Comparison of ENCODE assay signal across 24 mouse cellular contexts in genomic region chr3:96540740-96541139, GRCm38 (mm10). TPM values are rescaled to one million over a fixed set of nuclear protein-coding genes. Genes with fewer than 3 reads are reported as not detected.
DNase-seq lines count a peak whose midpoint lies in the region; ATAC-seq and TF ChIP-seq lines count a peak whose summit lies in the region.
"Had no signal": no experiment of that assay in that cellular context is flagged by ENCODE, and none has a peak within 500 bp of the region (broad histone marks: within the 10 kb centered on the region; RNA-seq: fewer than 3 reads in every experiment).

No protein-coding gene starts in this region.

- H3K27ac ChIP-seq in midbrain, embryonic 15.5 days, result no peak overlapping the region
- no peak overlapping the region for H3K27ac ChIP-seq in midbrain, embryonic 16.5 days (ENCODE audit: low read length)
- H3K27ac ChIP-seq in neural tube, embryonic 13.5 days (replicated peaks), result no peak overlapping the region
- H3K27ac ChIP-seq in MEL (ENCODE audit: control insufficient read depth, low read depth, low read length), result no peak overlapping the region
- H3K27ac ChIP-seq in hindbrain, embryonic 10.5 days, result no peak overlapping the region

- no peak for DNase-seq in neural tube, embryonic 10.5 days (ENCODE audit: extremely low spot score, low spot score)
- no peak for DNase-seq in MEL (ENCODE audit: low read depth, low spot score)
- DNase-seq in hindbrain, embryonic 10.5 days (ENCODE audit: low spot score), result no peak
- DNase-seq: adrenal gland, adult 2 months; adrenal gland, adult 8-10 months; adrenal gland, postnatal 25 days; adrenal gland, postnatal 36 days; B cell, adult 2 months; cerebellum, adult 11 months; cerebellum, adult 11-12 months; cerebellum, adult 18-20 months; cerebellum, adult 2 months had no signal

- no peak overlapping the region for H3K4me2 ChIP-seq in midbrain, embryonic 15.5 days
- H3K4me2 ChIP-seq in midbrain, embryonic 16.5 days (ENCODE audit: low read length), result no peak overlapping the region
- H3K4me2 ChIP-seq in neural tube, embryonic 13.5 days, result no peak overlapping the region

- TF ChIP-seq POLR2A in MEL (IDR thresholded peaks at IDR 0.05; ENCODE audit: control insufficient read depth in 1 of 2, insufficient read depth in 1 of 2, low read depth in 1 of 2, low read length in 2 of 2, poor library complexity in 1 of 2), result no peak

- H3K4me3 ChIP-seq in midbrain, embryonic 15.5 days, result no peak overlapping the region
- H3K4me3 ChIP-seq in midbrain, embryonic 16.5 days (ENCODE audit: low read depth, low read length), result no peak overlapping the region
- H3K4me3 ChIP-seq in neural tube, embryonic 13.5 days, result no peak overlapping the region
- H3K4me3 ChIP-seq in MEL (ENCODE audit: control insufficient read depth in 1 of 2, insufficient read depth in 1 of 2, low read depth in 2 of 2, low read length in 2 of 2), result no peak overlapping the region
- no peak overlapping the region for H3K4me3 ChIP-seq in hindbrain, embryonic 10.5 days

- no peak for TF ChIP-seq RAD21 in MEL (IDR thresholded peaks at IDR 0.05; ENCODE audit: low read depth, low read length)

- no peak for TF ChIP-seq CTCF in MEL (IDR thresholded peaks at IDR 0.05 in 2 of 3, conservative IDR thresholded peaks at IDR 0.05 in 1 of 3; ENCODE audit: control insufficient read depth in 1 of 3, insufficient read depth in 1 of 3, low read depth in 2 of 3, low read length in 3 of 3, poor library complexity in 1 of 3, severe bottlenecking in 1 of 3)

- 0 out of 2 replicates have a peak overlapping the region, but pooled peaks have one; percentile 12 for H3K9ac ChIP-seq in midbrain, embryonic 15.5 days
- no peak overlapping the region for H3K9ac ChIP-seq in midbrain, embryonic 16.5 days (ENCODE audit: low read depth, low read length)
- H3K9ac ChIP-seq in neural tube, embryonic 13.5 days, result 0 out of 2 replicates have a peak overlapping the region, but pooled peaks have one; percentile 17
- H3K9ac ChIP-seq in MEL (ENCODE audit: control insufficient read depth, low read depth, low read length, poor library complexity, severe bottlenecking), result no peak overlapping the region

- H3K27me3 ChIP-seq in midbrain, embryonic 15.5 days (replicated peaks), result 0 out of 2 replicates have a peak, but pooled peaks cover 5% of the 10 kb centered on the region
- H3K27me3 ChIP-seq in midbrain, embryonic 16.5 days (ENCODE audit: control insufficient read depth, insufficient read depth, low read depth, low read length), result no peaks in the 10 kb centered on the region
- no peaks in the 10 kb centered on the region for H3K27me3 ChIP-seq in neural tube, embryonic 13.5 days
- no peaks in the 10 kb centered on the region; a peak in 1 of 4 replicates for H3K27me3 ChIP-seq in MEL (ENCODE audit: control insufficient read depth in 1 of 2, insufficient read depth in 2 of 2, low read length in 2 of 2)
- peaks cover 9% of the 10 kb centered on the region; the same call in 1 of the 2 replicates for H3K27me3 ChIP-seq in hindbrain, embryonic 10.5 days (ENCODE audit: insufficient read depth, poor library complexity, severe bottlenecking)

- ATAC-seq in midbrain, embryonic 15.5 days (replicated peaks), result no peak
- ATAC-seq in midbrain, embryonic 16.5 days, result no peak
- no peak for ATAC-seq in neural tube, embryonic 13.5 days (ENCODE audit: low read depth)
- ATAC-seq: activated CD4-positive, CD25-positive, alpha-beta regulatory T cell, adult 4 months; CD4-positive, CD25-positive, alpha-beta regulatory T cell, adult 4 months; Patski had no signal

- H3K4me1 ChIP-seq in midbrain, embryonic 15.5 days, result peaks cover 4% of the 10 kb centered on the region; the same call in 1 of the 2 replicates
- H3K4me1 ChIP-seq in midbrain, embryonic 16.5 days (ENCODE audit: control insufficient read depth, insufficient read depth, low read length), result no peaks in the 10 kb centered on the region
- H3K4me1 ChIP-seq in neural tube, embryonic 13.5 days (replicated peaks), result no peaks in the 10 kb centered on the region
- peaks cover 7 to 10% of the 10 kb centered on the region in 2 experiments; a peak in 3 of 4 replicates for H3K4me1 ChIP-seq in MEL (ENCODE audit: control insufficient read depth in 1 of 2, insufficient read depth in 2 of 2, low read length in 2 of 2)
- 0 out of 2 replicates have a peak, but pooled peaks cover 4% of the 10 kb centered on the region for H3K4me1 ChIP-seq in hindbrain, embryonic 10.5 days (replicated peaks)

- no peaks in the 10 kb centered on the region for H3K9me3 ChIP-seq in midbrain, embryonic 15.5 days
- H3K9me3 ChIP-seq in midbrain, embryonic 16.5 days (replicated peaks; ENCODE audit: control insufficient read depth, low read length, poor library complexity, severe bottlenecking), result no peaks in the 10 kb centered on the region
- no peaks in the 10 kb centered on the region for H3K9me3 ChIP-seq in neural tube, embryonic 13.5 days
- H3K9me3 ChIP-seq in MEL (replicated peaks; ENCODE audit: insufficient read depth, low read length), result no peaks in the 10 kb centered on the region
- H3K9me3 ChIP-seq in hindbrain, embryonic 10.5 days, result no peaks in the 10 kb centered on the region
- H3K9me3 ChIP-seq: G1E had no signal

- WGBS in midbrain, embryonic 15.5 days, result 23% methylated on average over 6 of the region's 6 CpGs
- WGBS in midbrain, embryonic 16.5 days, result 21% methylated on average over 6 of the region's 6 CpGs
- 27% methylated on average over 6 of the region's 6 CpGs for WGBS in neural tube, embryonic 13.5 days
- 56% methylated on average over 6 of the region's 6 CpGs for WGBS in hindbrain, embryonic 10.5 days

- H3K36me3 ChIP-seq in midbrain, embryonic 15.5 days (replicated peaks), result no peaks in the 10 kb centered on the region
- H3K36me3 ChIP-seq in midbrain, embryonic 16.5 days (ENCODE audit: control insufficient read depth, insufficient read depth, low read length), result no peaks in the 10 kb centered on the region
- H3K36me3 ChIP-seq in neural tube, embryonic 13.5 days, result no peaks in the 10 kb centered on the region
- H3K36me3 ChIP-seq in MEL (ENCODE audit: control insufficient read depth in 1 of 2, insufficient read depth in 2 of 2, low read length in 2 of 2), result peaks cover 0 to 5% of the 10 kb centered on the region in 2 experiments; a peak in 2 of 4 replicates
- no peaks in the 10 kb centered on the region for H3K36me3 ChIP-seq in hindbrain, embryonic 10.5 days
- H3K36me3 ChIP-seq: G1E had no signal

- no peaks in the 10 kb centered on the region for H3K79me2 ChIP-seq in MEL (ENCODE audit: control insufficient read depth, insufficient read depth, low read length, poor library complexity)

- TF ChIP-seq EP300 in MEL (IDR thresholded peaks at IDR 0.05; ENCODE audit: low read depth in 1 of 2, low read length in 2 of 2), result peak; percentile 39 to 59; a peak in 3 of 4 replicates

RNA-seq across cellular contexts. Expression of gene Hfe2, which starts 15.8 kb away (rescaled TPM):
- polyA plus RNA-seq in midbrain, embryonic 15.5 days (2015; fragmentation: Nextera tagmentation; extraction: Ambion mirVana), result 1.2 and 1.4 TPM in 2 replicates
- polyA plus RNA-seq in midbrain, embryonic 16.5 days (2015; fragmentation: Nextera tagmentation; extraction: Ambion mirVana), result 1.8 and 2.4 TPM in 2 replicates
- 1.0 and 1.4 TPM in 2 replicates for polyA plus RNA-seq in neural tube, embryonic 13.5 days (2015; fragmentation: Nextera tagmentation; extraction: Ambion mirVana)
- total RNA-seq in MEL (2012; rRNA removed), result not detected in 2 replicates
- polyA plus RNA-seq in MEL (2012; ENCODE audit: insufficient read depth in 1 of 2, insufficient read length in 2 of 2, low read depth in 1 of 2, low replicate concordance in 2 of 2, missing spikeins in 1 of 2), result not detected
- polyA plus RNA-seq in hindbrain, embryonic 10.5 days (2016; fragmentation: Nextera tagmentation; extraction: Ambion mirVana), result 0.89 and 2.2 TPM in 2 replicates
- total RNA-seq: adrenal gland, postnatal 25 days; adrenal gland, postnatal 36 days; CH12.LX; G1E had no signal
- polyA plus RNA-seq: activated CD4-positive, CD25-positive, alpha-beta regulatory T cell, adult 4 months; G1E; Patski had no signal

RNA-seq across cellular contexts. Expression of gene Txnip, which starts 17.0 kb away (rescaled TPM):
- 52.0 TPM in 2 replicates for polyA plus RNA-seq in midbrain, embryonic 15.5 days (2015; fragmentation: Nextera tagmentation; extraction: Ambion mirVana)
- polyA plus RNA-seq in midbrain, embryonic 16.5 days (2015; fragmentation: Nextera tagmentation; extraction: Ambion mirVana), result 41.5 and 43.5 TPM in 2 replicates
- polyA plus RNA-seq in neural tube, embryonic 13.5 days (2015; fragmentation: Nextera tagmentation; extraction: Ambion mirVana), result 74.7 and 78.0 TPM in 2 replicates
- 183 and 191 TPM in 2 replicates for total RNA-seq in MEL (2012; rRNA removed)
- 1,000 to 10,000 TPM in 1 of 2 experiments, 100 to 1,000 TPM in 1; 237 to 1,680 TPM for polyA plus RNA-seq in MEL (2012; ENCODE audit: insufficient read depth in 1 of 2, insufficient read length in 2 of 2, low read depth in 1 of 2, low replicate concordance in 2 of 2, missing spikeins in 1 of 2)
- 36.3 and 38.1 TPM in 2 replicates for polyA plus RNA-seq in hindbrain, embryonic 10.5 days (2016; fragmentation: Nextera tagmentation; extraction: Ambion mirVana)

RNA-seq across cellular contexts. Expression of gene Gm16253, which starts 36.0 kb away (rescaled TPM):
- 1.1 and 2.1 TPM in 2 replicates for polyA plus RNA-seq in midbrain, embryonic 15.5 days (2015; fragmentation: Nextera tagmentation; extraction: Ambion mirVana)
- polyA plus RNA-seq in midbrain, embryonic 16.5 days (2015; fragmentation: Nextera tagmentation; extraction: Ambion mirVana), result 1.6 and 1.8 TPM in 2 replicates
- polyA plus RNA-seq in neural tube, embryonic 13.5 days (2015; fragmentation: Nextera tagmentation; extraction: Ambion mirVana), result 1.2 and 1.8 TPM in 2 replicates
- not detected in 2 replicates for total RNA-seq in MEL (2012; rRNA removed)
- 1 to 10 TPM in 1 of 2 experiments, not detected in 1; 1.4 TPM for polyA plus RNA-seq in MEL (2012; ENCODE audit: insufficient read depth in 1 of 2, insufficient read length in 2 of 2, low read depth in 1 of 2, low replicate concordance in 2 of 2, missing spikeins in 1 of 2)
- 0.55 and 0.93 TPM in 2 replicates for polyA plus RNA-seq in hindbrain, embryonic 10.5 days (2016; fragmentation: Nextera tagmentation; extraction: Ambion mirVana)
- total RNA-seq: adrenal gland, adult 18-20 months; adrenal gland, adult 2 months; adrenal gland, adult 8-10 months; adrenal gland, postnatal 14 days; adrenal gland, postnatal 25 days; adrenal gland, postnatal 36 days; adrenal gland, postnatal 4 days; G1E had no signal
- polyA plus RNA-seq: activated CD4-positive, CD25-positive, alpha-beta regulatory T cell, adult 4 months; adrenal gland, adult 2 months; brain, embryonic 14.5 days; cerebellum, adult 2 months; G1E had no signal

RNA-seq across cellular contexts. Expression of gene Polr3gl, which starts 53.2 kb away (rescaled TPM):
- 35.7 and 36.9 TPM in 2 replicates for polyA plus RNA-seq in midbrain, embryonic 15.5 days (2015; fragmentation: Nextera tagmentation; extraction: Ambion mirVana)
- polyA plus RNA-seq in midbrain, embryonic 16.5 days (2015; fragmentation: Nextera tagmentation; extraction: Ambion mirVana), result 36.7 and 38.8 TPM in 2 replicates
- 41.0 and 42.8 TPM in 2 replicates for polyA plus RNA-seq in neural tube, embryonic 13.5 days (2015; fragmentation: Nextera tagmentation; extraction: Ambion mirVana)
- 26.4 and 31.1 TPM in 2 replicates for total RNA-seq in MEL (2012; rRNA removed)
- polyA plus RNA-seq in MEL (2012; ENCODE audit: insufficient read depth in 1 of 2, insufficient read length in 2 of 2, low read depth in 1 of 2, low replicate concordance in 2 of 2, missing spikeins in 1 of 2), result 10 to 100 TPM in 1 of 2 experiments, not detected in 1; 39.8 TPM
- 25.3 and 29.4 TPM in 2 replicates for polyA plus RNA-seq in hindbrain, embryonic 10.5 days (2016; fragmentation: Nextera tagmentation; extraction: Ambion mirVana)

RNA-seq across cellular contexts. Expression of gene Ankrd34a, which starts 55.7 kb away (rescaled TPM):
- 15.0 and 16.7 TPM in 2 replicates for polyA plus RNA-seq in midbrain, embryonic 15.5 days (2015; fragmentation: Nextera tagmentation; extraction: Ambion mirVana)
- polyA plus RNA-seq in midbrain, embryonic 16.5 days (2015; fragmentation: Nextera tagmentation; extraction: Ambion mirVana), result 16.4 and 20.6 TPM in 2 replicates
- 11.0 and 12.6 TPM in 2 replicates for polyA plus RNA-seq in neural tube, embryonic 13.5 days (2015; fragmentation: Nextera tagmentation; extraction: Ambion mirVana)
- 0.15 and 0.16 TPM in 2 replicates for total RNA-seq in MEL (2012; rRNA removed)
- under 1 TPM in 1 of 2 experiments, not detected in 1; 0.78 TPM for polyA plus RNA-seq in MEL (2012; ENCODE audit: insufficient read depth in 1 of 2, insufficient read length in 2 of 2, low read depth in 1 of 2, low replicate concordance in 2 of 2, missing spikeins in 1 of 2)
- polyA plus RNA-seq in hindbrain, embryonic 10.5 days (2016; fragmentation: Nextera tagmentation; extraction: Ambion mirVana), result 0.92 and 1.5 TPM in 2 replicates
- polyA plus RNA-seq: activated CD4-positive, CD25-positive, alpha-beta regulatory T cell, adult 4 months; CD4-positive, CD25-positive, alpha-beta regulatory T cell, adult 4 months had no signal

Comparison
In these comparisons a context has a peak if more than half of its experiments do, and no peak if none do; other contexts are left out.
1. H3K9ac ChIP-seq: peak in midbrain, embryonic 15.5 days (single experiment) and neural tube, embryonic 13.5 days (single experiment); none in midbrain, embryonic 16.5 days (single experiment) and MEL (single experiment).